Mouse (Mus musculus) CD8-positive naive resting alpha-beta T cell, adult 2 months (primary cell): ENCODE measurements around the gene Ldb2.

Experiments used
- DNase-seq, 2 experiments: peaks; one replicate each; pipeline ENCODE4 v3.0.0; 2022; ENCODE audit warnings: low read depth in 2 of 2, low spot score in 2 of 2

Gene Ldb2

DNA sequence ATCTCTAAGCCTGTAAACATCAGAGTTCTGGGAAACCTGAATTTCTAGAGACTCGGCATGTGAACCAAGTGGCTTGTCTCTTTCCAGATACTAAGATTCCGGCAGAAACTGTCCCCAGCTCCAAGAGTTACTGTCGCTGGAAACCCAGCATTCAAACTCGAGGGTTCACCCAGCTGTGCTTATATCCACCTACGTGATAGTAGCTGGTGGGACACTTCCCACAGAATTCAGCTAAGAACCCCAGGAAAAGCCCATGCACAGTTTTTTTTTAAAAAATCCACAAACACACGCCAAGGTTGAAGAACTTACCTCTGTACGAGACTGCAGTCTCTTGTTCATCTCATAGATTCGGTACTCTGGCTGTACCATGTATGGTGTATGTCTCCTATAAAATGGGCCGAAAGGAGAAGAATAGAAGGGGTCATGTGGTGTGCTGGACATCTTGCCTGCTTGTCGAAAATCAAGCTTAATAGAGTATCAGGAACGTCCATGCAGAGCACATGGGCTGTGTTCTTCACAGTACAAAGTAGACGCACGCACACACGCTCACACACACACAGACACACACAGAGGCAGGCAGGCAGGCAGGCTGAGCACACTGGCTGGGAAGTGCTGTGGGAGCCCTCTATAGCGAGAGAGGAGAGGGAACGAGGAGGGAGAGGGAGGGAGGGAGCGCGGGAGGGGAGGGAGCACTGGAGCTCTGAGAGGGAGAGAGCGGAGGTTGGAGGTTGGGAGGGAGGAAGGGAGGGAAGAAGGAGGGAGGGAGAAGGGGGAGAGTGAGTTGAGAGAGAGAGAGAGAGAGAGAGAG is at the start of gene Ldb2:
Gene Ldb2 (minus strand): TSS at position 628 of the 808 bp plus-strand sequence.
- DNase-seq = no peak

DNA sequence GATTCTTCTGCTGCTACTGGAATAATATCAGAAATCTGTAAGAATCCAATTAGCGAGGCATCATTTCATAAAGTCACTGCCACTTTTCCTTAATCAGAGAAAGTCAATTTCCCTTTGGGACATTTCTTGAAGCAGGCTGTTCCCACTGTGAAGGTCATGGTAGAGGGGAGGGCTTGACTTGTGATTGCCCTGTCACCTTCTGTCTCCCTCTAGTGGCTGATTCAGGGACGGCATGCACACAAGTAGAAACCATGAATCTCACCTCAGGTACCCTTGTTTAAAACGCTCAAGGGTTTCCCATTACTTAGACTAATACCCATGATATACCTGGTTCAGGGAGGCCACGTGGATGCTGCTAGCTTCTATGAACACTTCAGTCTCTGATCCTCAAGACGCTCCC is 31.8 kb upstream of the Ldb2 start:
- DNase-seq = no peak

DNA sequence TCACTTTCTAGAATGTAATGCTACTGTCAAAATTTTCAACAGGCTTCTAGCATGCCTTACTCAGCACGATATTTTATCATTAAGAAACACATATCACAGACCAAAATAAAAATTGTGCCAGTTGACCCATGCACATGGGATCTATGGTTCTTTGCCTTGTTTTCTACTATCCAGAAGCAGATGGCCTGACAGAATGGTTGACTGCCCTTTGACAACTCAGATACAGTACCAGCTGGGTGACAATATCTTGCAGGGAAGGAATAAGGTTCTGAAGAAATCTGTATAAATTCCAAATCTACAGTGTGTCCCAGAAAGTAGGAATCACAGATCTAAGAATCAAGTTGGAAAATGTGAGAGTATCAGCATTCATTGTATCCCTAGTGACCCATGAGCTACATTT is 16.0 kb upstream of the Ldb2 start:
- no peak for DNase-seq

DNA sequence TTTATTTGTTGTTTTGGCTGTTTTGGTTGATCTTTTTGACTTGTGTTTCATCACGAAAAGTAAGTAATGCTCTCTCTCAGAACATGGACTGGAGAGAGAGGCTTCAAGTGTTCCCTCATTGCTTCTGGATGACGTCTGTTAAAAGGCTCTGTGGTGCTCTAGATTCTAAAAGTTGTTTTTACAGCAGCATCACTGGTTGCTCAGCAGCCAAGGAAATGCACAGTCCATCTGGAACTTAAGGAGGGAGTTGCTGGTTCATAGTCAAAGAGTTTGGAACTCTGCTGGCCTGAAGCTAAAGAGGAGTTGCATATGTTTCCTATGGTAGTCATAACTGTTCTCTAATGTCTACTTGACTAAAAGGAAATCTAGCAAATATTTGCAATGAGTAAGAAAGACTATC is 6.5 kb upstream of the Ldb2 start:
- no peak for DNase-seq

DNA sequence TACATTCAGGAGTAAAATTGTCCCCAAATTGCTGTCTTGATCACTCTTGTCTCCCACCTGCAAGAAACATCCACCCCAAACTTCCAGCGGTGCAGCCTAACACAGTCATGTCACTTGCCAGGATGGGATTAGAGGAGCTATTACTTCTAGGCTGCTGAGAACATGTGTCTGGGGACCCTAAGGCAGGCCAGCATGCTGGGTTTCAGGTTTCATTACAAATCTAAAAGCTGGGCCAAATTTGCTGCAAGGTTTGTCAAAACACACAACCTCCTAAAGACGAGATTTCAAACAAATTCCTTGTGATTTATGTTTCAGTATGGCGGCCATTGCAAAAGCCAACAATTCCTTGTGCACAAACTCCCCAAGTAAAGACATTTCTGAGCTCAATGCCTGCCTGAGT is 1.6 kb upstream of the Ldb2 start:
- no peak for DNase-seq

GRCm38 (mm10) chr5:44799861-44800260 is 381 bp upstream of the Ldb2 start:
- no peak for DNase-seq

GRCm38 (mm10) chr5:44798493-44798892 is 987 bp downstream of the Ldb2 start:
- no peak for DNase-seq

GRCm38 (mm10) chr5:44798056-44798455 is 1.4 kb downstream of the Ldb2 start:
- no peak for DNase-seq

GRCm38 (mm10) chr5:44784591-44784990 is 14.9 kb downstream of the Ldb2 start:
- DNase-seq = no peak

GRCm38 (mm10) chr5:44779340-44779739 is 20.1 kb downstream of the Ldb2 start:
- DNase-seq = no peak

DNA sequence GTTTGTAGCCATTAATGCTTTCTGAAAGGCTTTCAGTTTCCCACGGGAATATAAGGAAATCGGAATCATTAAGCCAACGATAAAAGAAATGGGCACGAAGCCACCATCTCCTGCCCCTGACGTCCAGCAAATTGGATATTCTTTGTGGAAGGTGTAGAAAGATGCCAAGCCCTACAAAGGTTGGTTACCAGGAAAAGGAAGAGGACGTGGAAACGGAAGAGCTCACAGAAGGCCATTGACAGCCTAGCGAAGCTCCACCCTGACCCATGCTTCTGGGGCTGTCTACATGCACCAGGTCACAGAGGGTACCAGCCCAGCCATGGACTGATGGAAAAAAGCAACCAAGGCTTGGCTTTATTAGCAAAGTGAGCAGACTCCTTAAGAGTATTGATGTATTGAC is 31.0 kb downstream of the Ldb2 start:
- DNase-seq = no peak

DNA sequence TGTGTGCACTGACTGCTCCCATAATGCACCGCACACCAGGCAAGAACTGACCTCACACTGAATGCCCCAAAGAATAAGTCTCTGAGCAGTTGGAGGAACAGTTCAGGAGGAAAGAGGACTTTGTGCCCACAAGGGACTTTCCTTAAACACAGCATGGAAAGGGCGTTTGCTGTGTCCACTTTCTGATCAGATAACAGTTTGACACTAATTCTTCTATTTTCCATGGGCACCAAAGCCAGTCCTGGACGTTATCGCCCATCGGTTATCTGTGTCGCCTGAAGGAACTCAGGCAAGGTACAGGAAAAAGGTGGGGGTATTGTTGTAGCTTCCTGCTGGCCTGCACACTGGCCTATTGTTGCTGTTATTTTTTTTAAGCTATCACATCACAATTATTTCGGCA is 34.6 kb downstream of the Ldb2 start:
- no peak for DNase-seq

- DNase-seq = no peak
Observed at GRCm38 (mm10) chr5:44759178-44759577, 40.3 kb downstream of the Ldb2 start.

GRCm38 (mm10) chr5:44754156-44754910 is 45.1 kb downstream of the Ldb2 start:
- DNase-seq = no peak

DNA sequence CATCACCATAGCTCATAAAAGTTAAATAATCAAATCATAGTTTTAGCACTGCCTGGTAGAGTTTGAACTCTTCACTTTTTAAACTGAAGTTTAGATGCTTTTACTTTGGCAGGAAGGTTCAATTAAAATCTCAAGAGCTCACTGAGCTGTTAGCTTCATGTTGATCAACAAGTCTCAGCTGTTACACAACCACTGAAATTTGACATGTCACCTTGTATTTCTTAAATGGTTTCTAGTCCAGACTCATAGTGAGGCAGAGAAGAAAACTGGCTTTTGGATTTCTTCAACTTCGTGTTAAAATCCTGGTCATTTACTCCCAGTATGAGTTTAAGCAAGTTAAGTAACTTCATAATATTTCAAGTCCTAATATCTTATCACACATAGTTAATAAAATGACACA is 53.8 kb downstream of the Ldb2 start:
- DNase-seq = no peak

DNA sequence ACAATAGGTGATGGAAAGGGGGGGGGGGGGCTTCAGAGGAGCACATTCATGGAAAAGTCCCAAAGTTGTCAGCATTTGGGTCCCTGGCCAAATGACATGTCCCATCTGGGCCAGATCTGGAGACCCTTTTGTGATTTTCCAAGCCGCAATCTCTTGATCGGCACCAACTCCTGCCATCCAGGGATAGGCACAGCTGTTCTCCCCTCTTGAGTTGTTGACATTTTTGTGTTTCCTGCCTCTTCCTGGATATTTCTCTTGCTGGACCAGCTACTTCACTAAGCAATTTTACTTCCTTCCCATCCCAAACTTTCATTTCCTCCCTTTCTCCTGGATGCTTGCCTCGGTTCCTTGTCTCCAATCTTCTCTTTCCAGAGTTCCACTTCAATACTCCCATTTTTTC is 63.1 kb downstream of the Ldb2 start:
- no peak for DNase-seq

GRCm38 (mm10) chr5:44734131-44734723 is 65.3 kb downstream of the Ldb2 start:
- DNase-seq = no peak

GRCm38 (mm10) chr5:44729646-44730310 is 69.7 kb downstream of the Ldb2 start:
- DNase-seq = no peak

DNA sequence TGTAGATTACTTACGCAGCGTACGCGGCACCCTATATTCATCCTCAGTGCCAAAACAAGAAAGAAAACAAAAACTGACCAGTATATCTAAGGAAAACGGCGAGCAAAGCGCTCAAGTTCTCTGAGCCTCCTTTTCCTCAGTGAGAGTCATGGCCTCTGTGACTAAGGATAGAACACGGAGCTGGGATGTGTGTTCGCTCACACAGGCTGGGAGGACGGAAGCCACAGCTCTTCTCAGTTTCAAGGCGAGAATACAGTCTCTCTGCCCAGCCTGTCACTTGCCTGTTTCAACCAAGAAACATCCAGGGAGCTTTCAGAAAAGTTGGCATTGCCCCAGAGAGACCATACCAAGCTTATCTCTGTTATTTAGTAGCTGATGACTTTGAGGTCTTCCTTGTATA is 71.5 kb downstream of the Ldb2 start:
- no peak for DNase-seq

- no peak for DNase-seq
Observed at GRCm38 (mm10) chr5:44726546-44727476, 72.7 kb downstream of the Ldb2 start.

DNA sequence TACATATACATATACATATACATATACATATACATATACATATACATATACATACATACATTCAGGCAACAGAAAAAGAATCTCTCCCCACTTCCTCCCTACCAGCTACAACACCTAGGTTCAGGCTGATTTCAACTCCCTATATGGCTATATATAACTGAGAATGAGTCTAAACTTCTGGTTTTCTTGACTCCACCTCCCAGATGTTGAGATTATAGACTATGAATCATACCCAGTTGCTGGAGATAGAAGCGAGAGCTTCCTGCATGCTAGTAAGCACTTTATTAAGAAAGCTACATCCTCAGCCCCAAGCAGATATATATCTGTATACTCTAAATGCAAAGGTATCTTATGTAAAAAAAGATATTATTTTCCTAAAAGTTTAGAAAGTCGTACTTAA is 74.0 kb downstream of the Ldb2 start:
- DNase-seq = no peak
